Mouse (Mus musculus) cortical plate, adult 2 months (tissue): ENCODE measurements around the gene Slc38a6. TPM values are rescaled to one million over a fixed set of nuclear protein-coding genes. Genes with fewer than 3 reads are reported as not detected.

ENCODE experiments used
- H3K27ac ChIP-seq: fragments of 200-500 bp; 2 replicates; pipeline ENCODE4 v1.5.1; 2012; ENCODE audit warnings: low read length, control low read depth, inconsistent platforms; ENCODE audit not compliant: insufficient read depth
- H3K4me1 ChIP-seq: fragments of 200-500 bp; 2 replicates; pipeline ENCODE4 v1.6.1; 2011; ENCODE audit warnings: low read length; ENCODE audit not compliant: control insufficient read depth, insufficient read depth
- H3K4me3 ChIP-seq: fragments of 200-500 bp; 2 replicates; pipeline ENCODE4 v1.5.1; 2011; ENCODE audit warnings: mild to moderate bottlenecking, low read length, control low read depth; ENCODE audit not compliant: insufficient read depth
- CTCF ChIP-seq: fragments of 200-500 bp; IDR thresholded peaks from 2 replicates; pipeline ENCODE4 v1.5.1; 2011; ENCODE audit warnings: mild to moderate bottlenecking, control low read depth, low read length; ENCODE audit not compliant: insufficient read depth; ENCODE audit errors: extremely low read depth
- POLR2A ChIP-seq: fragments of 200-500 bp; IDR thresholded peaks from 2 replicates; pipeline ENCODE4 v1.6.1; 2011; ENCODE audit warnings: mild to moderate bottlenecking, low read length, control low read depth; ENCODE audit not compliant: insufficient read depth; ENCODE audit errors: extremely low read depth
- polyA plus RNA-seq: library from polyadenylated mRNA; depleted of rRNA; stranded (reverse); fragments of >200 nt; gene quantifications from 2 replicates; pipeline ENCODE4 v1.2.3, GENCODE M21; 2012

Slc38a6 gene
- polyA plus RNA-seq, 1 experiment: 23.0 TPM

- Histone ChIP-seq H3K4me1 (no peaks in the 10 kb centered on the region), H3K4me3 (no peak overlapping the region), H3K27ac (no peak overlapping the region)
- TF ChIP-seq POLR2A: no peak
- TF ChIP-seq CTCF: no peak
Observed at GRCm38 (mm10) chr12:73363401-73363800, 76.8 kb downstream of the Slc38a6 start.

GRCm38 (mm10) chr12:73363956-73364355, 77.4 kb downstream of the Slc38a6 start:
- no peaks in the 10 kb centered on the region for H3K4me1 ChIP-seq
- no peak overlapping the region for H3K27ac ChIP-seq
- no peak for TF ChIP-seq CTCF
- TF ChIP-seq POLR2A: no peak
- no peak overlapping the region for H3K4me3 ChIP-seq

GRCm38 (mm10) chr12:73366581-73366980, 80.0 kb downstream of the Slc38a6 start:
- Histone ChIP-seq H3K27ac (no peak overlapping the region), H3K4me1 (no peaks in the 10 kb centered on the region), H3K4me3 (no peak overlapping the region)
- TF ChIP-seq POLR2A (no peak), CTCF (no peak)

GRCm38 (mm10) chr12:73367460-73368079, 81.0 kb downstream of the Slc38a6 start:
- TF ChIP-seq CTCF (no peak), POLR2A (no peak)
- Histone ChIP-seq H3K4me1 (no peaks in the 10 kb centered on the region), H3K4me3 (no peak overlapping the region), H3K27ac (no peak overlapping the region)

GRCm38 (mm10) chr12:73368868-73369608, 82.5 kb downstream of the Slc38a6 start:
- TF ChIP-seq POLR2A: no peak
- TF ChIP-seq CTCF: no peak
- Histone ChIP-seq H3K27ac (no peak overlapping the region), H3K4me3 (no peak overlapping the region), H3K4me1 (no peaks in the 10 kb centered on the region)

GRCm38 (mm10) chr12:73370367-73370944, 83.9 kb downstream of the Slc38a6 start:
- no peak overlapping the region for H3K4me3 ChIP-seq
- TF ChIP-seq CTCF: no peak
- no peak for TF ChIP-seq POLR2A
- no peak overlapping the region for H3K27ac ChIP-seq
- H3K4me1 ChIP-seq: no peaks in the 10 kb centered on the region

GRCm38 (mm10) chr12:73371132-73371531, 84.6 kb downstream of the Slc38a6 start:
- no peak overlapping the region for H3K4me3 ChIP-seq
- no peak for TF ChIP-seq CTCF
- no peak for TF ChIP-seq POLR2A
- no peak overlapping the region for H3K27ac ChIP-seq
- no peaks in the 10 kb centered on the region for H3K4me1 ChIP-seq

- TF ChIP-seq POLR2A: no peak
- TF ChIP-seq CTCF: no peak
- Histone ChIP-seq H3K27ac (no peak overlapping the region), H3K4me3 (no peak overlapping the region), H3K4me1 (no peaks in the 10 kb centered on the region)
Observed at GRCm38 (mm10) chr12:73378026-73378425, 91.4 kb downstream of the Slc38a6 start.

GRCm38 (mm10) chr12:73378724-73379355, 92.3 kb downstream of the Slc38a6 start:
- TF ChIP-seq POLR2A (no peak), CTCF (no peak)
- Histone ChIP-seq H3K4me1 (no peaks in the 10 kb centered on the region), H3K27ac (no peak overlapping the region), H3K4me3 (no peak overlapping the region)
